Mouse (Mus musculus) heart, adult 2 months (tissue): ENCODE measurements around the gene U2af1. TPM values are rescaled to one million over a fixed set of nuclear protein-coding genes. Genes with fewer than 3 reads are reported as not detected.
"Not testable (repeated sequence)": the region's sequence is repeated elsewhere in the genome, so short reads cannot be mapped to it uniquely, and the experiment has no call there.

Experiments used
- DNase-seq, 2 experiments: peaks; one replicate each; pipeline ENCODE4 v3.0.0; 2021
- H3K27ac ChIP-seq: fragments of 200-600 bp; 2 replicates; pipeline ENCODE4 v1.8.1; 2022
- H3K27me3 ChIP-seq: fragments of 200-500 bp; 2 replicates; pipeline ENCODE4 v1.6.1; 2012; ENCODE audit warnings: mild to moderate bottlenecking, low read length, inconsistent platforms, mixed read lengths; ENCODE audit not compliant: control insufficient read depth, insufficient read depth
- H3K36me3 ChIP-seq: fragments of 200-500 bp; 2 replicates; pipeline ENCODE4 v1.6.1; 2012; ENCODE audit warnings: low read length, inconsistent platforms; ENCODE audit not compliant: control insufficient read depth, insufficient read depth
- H3K4me1 ChIP-seq: fragments of 200-500 bp; 2 replicates; pipeline ENCODE4 v1.6.1; 2011; ENCODE audit warnings: low read length; ENCODE audit not compliant: control insufficient read depth, insufficient read depth
- H3K4me3 ChIP-seq: fragments of 200-600 bp; 2 replicates; pipeline ENCODE4 v1.8.1; 2022
- H3K79me2 ChIP-seq: fragments of 200-500 bp; replicated peaks from 2 replicates; pipeline ENCODE4 v1.6.1; 2012; ENCODE audit warnings: mild to moderate bottlenecking, inconsistent platforms, low read length, moderate library complexity, mixed read lengths; ENCODE audit not compliant: control insufficient read depth, insufficient read depth
- H3K9ac ChIP-seq: fragments of 200-500 bp; 2 replicates; pipeline ENCODE4 v1.6.1; 2012; ENCODE audit warnings: low read depth, mild to moderate bottlenecking, control low read depth, inconsistent platforms, low read length, mixed read lengths
- CTCF ChIP-seq: fragments of 200-600 bp; IDR thresholded peaks from 2 replicates; pipeline ENCODE4 v1.8.1; 2022; ENCODE audit warnings: antibody characterized with exemption, mild to moderate bottlenecking, moderate library complexity
- EP300 ChIP-seq: fragments of 200-500 bp; IDR thresholded peaks from 2 replicates; pipeline ENCODE4 v1.6.1; 2011; ENCODE audit warnings: low read depth, low read length, control low read depth; ENCODE audit not compliant: insufficient read depth
- POLR2A ChIP-seq: fragments of 200-500 bp; IDR thresholded peaks from 2 replicates; pipeline ENCODE4 v1.6.1; 2011; ENCODE audit warnings: mild to moderate bottlenecking, low read depth, low read length, control low read depth; ENCODE audit not compliant: insufficient read depth
- WGBS: fragments of 180-500 bp; shearing (Covaris S2); methylation state at CpG from one replicate; pipeline ENCODE4 v1.1.7; 2018; 5-methylcytosine and 5-hydroxymethylcytosine counted together
- intact Hi-C: fragments of 180-260 bp; cut with DNase I; formaldehyde crosslinking; loops from one replicate; pipeline ENCODE4 v1.15.1; 2025
- long read RNA-seq: library from polyadenylated mRNA; stranded (forward); transcript quantifications from one replicate; pipeline ENCODE4 v2.0.0, GENCODE M21; 2021
- polyA plus RNA-seq: library from polyadenylated mRNA; depleted of rRNA; stranded (reverse); fragments of >200 nt; gene quantifications from 2 replicates; pipeline ENCODE4 v1.2.3, GENCODE M21; 2012; rRNA removed
- total RNA-seq, 2 experiments: library from RNA; stranded (reverse); gene quantifications; 2 replicates each; pipeline ENCODE4 v1.2.3; 2021

The U2af1 gene
- 10 to 100 TPM; 71.9 to 72.5 TPM for total RNA-seq
- polyA plus RNA-seq = 32.6 and 52.6 TPM in 2 replicates
- long read RNA-seq, transcript U2af1-201 (8 exons, 1,046 nt) = major isoform, 15 of 22 reads
- long read RNA-seq, partial matches to known transcripts = 0 of 22 reads
- long read RNA-seq, other reads (novel, unspliced or antisense) = 1 of 22 reads

- no peaks in the 10 kb centered on the region for H3K27me3 ChIP-seq
- peaks cover 4% of the 10 kb centered on the region; the same call in 1 of the 2 replicates for H3K79me2 ChIP-seq
- WGBS = under 1% methylated on average over 75 of the region's 77 CpGs
- TF ChIP-seq POLR2A = peak; percentile 85
- 0 out of 2 replicates have a peak, but pooled peaks have one; percentile 33 for TF ChIP-seq EP300
- TF ChIP-seq CTCF = peak; percentile 21
- peaks cover 9% of the 10 kb centered on the region for H3K4me1 ChIP-seq
- peak within 1 kb of the TSS; percentile 95 for H3K9ac ChIP-seq
- intact Hi-C loops = loop anchor here (5.0 to 10.0 kb wide), 4 partner anchors 91 to 644 kb away; no protein-coding TSS in a partner anchor
- H3K4me3 ChIP-seq = peak within 1 kb of the TSS; percentile 94
- DNase-seq = peak; percentile 99
- H3K36me3 ChIP-seq = peaks cover 16% of the 10 kb centered on the region
- H3K27ac ChIP-seq = peak within 1 kb of the TSS; percentile 92
These were observed at the start of gene U2af1 for GRCm38 (mm10) chr17:31658468-31659185. Gene U2af1, minus strand, starts transcription at chr17:31658892.

- peaks cover 4% of the 10 kb centered on the region; the same call in 1 of the 2 replicates for H3K4me1 ChIP-seq
- intact Hi-C loops = no loop called here
- 70% methylated on average over 20 of the region's 20 CpGs for WGBS
These were observed 46.8 kb upstream of the U2af1 start for GRCm38 (mm10) chr17:31705271-31706020.

GRCm38 (mm10) chr17:31703276-31703980, 44.7 kb upstream of the U2af1 start:
- 0 out of 2 replicates have a peak, but pooled peaks have one; percentile 20 for TF ChIP-seq POLR2A
- TF ChIP-seq EP300 = peak; percentile 87
- 0 out of 2 replicates have a peak, but pooled peaks have one; percentile 6 for TF ChIP-seq CTCF
- Histone ChIP-seq H3K4me1 (peaks cover 4% of the 10 kb centered on the region; the same call in 1 of the 2 replicates), H3K27ac (peak overlapping the region; percentile 70), H3K4me3 (no peak overlapping the region), H3K27me3 (no peaks in the 10 kb centered on the region), H3K9ac (no peak overlapping the region), H3K79me2 (no peaks in the 10 kb centered on the region), H3K36me3 (no peaks in the 10 kb centered on the region)
- 52% methylated on average over 6 of the region's 6 CpGs for WGBS
- intact Hi-C loops = loop anchor here (5.0 kb wide), 1 partner anchor 44 kb away; no protein-coding TSS in a partner anchor
- peak; percentile 64 to 81 for DNase-seq

More at GRCm38 (mm10) chr17:31705271-31706020, 46.8 kb upstream of the U2af1 start:
- peak; percentile 45 to 69 for DNase-seq
- Histone ChIP-seq H3K36me3 (no peaks in the 10 kb centered on the region), H3K27ac (no peak overlapping the region), H3K27me3 (no peaks in the 10 kb centered on the region), H3K4me3 (no peak overlapping the region), H3K9ac (no peak overlapping the region), H3K79me2 (no peaks in the 10 kb centered on the region)
- no peak for TF ChIP-seq EP300
- no peak for TF ChIP-seq CTCF
- no peak for TF ChIP-seq POLR2A

- DNase-seq = no peak
- intact Hi-C loops = no loop called here
These were observed 39.7 kb upstream of the U2af1 start for GRCm38 (mm10) chr17:31698347-31698746.

GRCm38 (mm10) chr17:31695356-31695755, 36.7 kb upstream of the U2af1 start:
- H3K4me1 ChIP-seq, DNase-seq, H3K79me2 ChIP-seq, H3K9ac ChIP-seq, H3K4me3 ChIP-seq, intact Hi-C loops, H3K27me3 ChIP-seq, H3K36me3 ChIP-seq, H3K27ac ChIP-seq: not testable (repeated sequence)
- 86% methylated on average over 7 of the region's 7 CpGs for WGBS

More at GRCm38 (mm10) chr17:31698347-31698746, 39.7 kb upstream of the U2af1 start:
- H3K4me1 ChIP-seq = peaks cover 3% of the 10 kb centered on the region
- no peaks in the 10 kb centered on the region for H3K79me2 ChIP-seq
- H3K27ac ChIP-seq = no peak overlapping the region
- 78% methylated on average over 11 of the region's 11 CpGs for WGBS
- H3K4me3 ChIP-seq = no peak overlapping the region
- no peak overlapping the region for H3K9ac ChIP-seq
- H3K36me3 ChIP-seq = no peaks in the 10 kb centered on the region
- no peak for TF ChIP-seq CTCF
- no peak for TF ChIP-seq POLR2A
- TF ChIP-seq EP300 = no peak
- no peaks in the 10 kb centered on the region for H3K27me3 ChIP-seq
